Mouse (Mus musculus) mouse embryonic stem cell (cell line): ENCODE results near the gene Olfr406.

Source experiments
- in situ Hi-C, 2 experiments: fragments of 300-500 bp; cut with MboI; formaldehyde crosslinking; loops; 1 replicate in 1 of 2; 3 replicates in 1 of 2; pipeline ENCODE4 v1.14.3; 2019 to 2020; ENCODE audit warnings: low sequenced_read_pairs in 2 of 2, low pct_unique_long_range_greater_than_20kb in 1 of 2, mixed read lengths in 1 of 2; ENCODE audit not compliant: unreplicated experiment in 1 of 2

Olfr406 gene

DNA sequence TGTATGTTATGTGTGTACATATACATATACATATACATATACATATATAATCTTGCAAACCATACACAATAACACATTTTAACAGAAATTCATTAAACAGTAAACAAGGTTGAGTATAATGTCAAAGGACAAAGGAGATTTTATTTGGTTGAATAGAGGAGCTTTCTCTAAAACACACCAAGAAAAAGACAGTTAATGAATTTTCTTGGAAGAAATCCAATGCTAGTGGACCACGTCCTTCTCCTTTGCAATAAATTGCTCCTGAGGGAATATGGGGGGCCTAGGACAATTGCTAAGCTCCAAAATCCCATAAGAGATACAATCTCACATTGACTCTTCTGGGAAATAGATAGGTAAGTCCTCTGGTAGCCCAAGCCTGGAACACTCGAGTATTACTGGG is at the start of gene Olfr406:
Olfr406 (plus strand) TSS at position 301 of the 400 bp plus-strand sequence.
- in situ Hi-C loops: no loop called here

DNA sequence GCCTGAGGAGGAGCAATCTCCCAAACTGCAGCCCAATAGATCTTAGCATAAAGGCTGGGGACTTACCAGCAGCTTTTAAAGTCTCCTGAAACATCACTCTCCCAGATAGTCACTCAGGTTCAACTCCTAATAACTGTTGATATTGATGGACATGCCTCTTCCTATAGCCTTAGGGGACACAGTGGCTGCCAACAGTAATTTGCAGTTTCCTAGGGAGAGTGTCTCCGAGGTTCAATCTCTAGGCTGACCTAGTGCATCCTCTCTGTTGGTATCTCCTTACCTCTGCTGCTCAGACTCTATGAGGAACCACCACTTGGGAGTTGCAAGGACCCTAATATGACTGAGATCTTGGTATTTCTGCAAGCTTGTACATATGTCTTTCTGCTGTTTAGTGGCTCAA is 48.3 kb upstream of the Olfr406 start, which contains the start of gene Olfr43:
Olfr43 (minus strand) TSS at position 101 of the 400 bp plus-strand sequence.
- in situ Hi-C loops: no loop called here

DNA sequence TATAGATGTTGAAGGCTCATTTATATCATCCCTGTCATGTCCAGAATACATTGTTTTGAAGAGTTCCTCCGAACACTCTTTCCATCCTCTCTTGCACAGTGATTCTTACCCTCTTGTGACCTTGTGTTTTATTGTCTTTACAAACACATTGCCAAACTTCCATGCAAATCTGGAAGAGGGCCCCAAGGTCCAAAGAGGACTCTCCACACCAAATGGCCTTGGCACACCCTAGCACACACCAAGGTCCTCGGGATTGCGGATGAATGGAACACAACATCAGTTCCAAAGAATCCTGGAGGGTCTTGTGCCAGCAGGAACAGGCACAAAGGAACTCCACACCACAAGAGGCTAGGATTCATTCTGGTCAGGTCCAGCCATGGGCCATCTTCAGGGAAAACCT is 18.4 kb upstream of the Olfr406 start:
- in situ Hi-C loops: no loop called here

DNA sequence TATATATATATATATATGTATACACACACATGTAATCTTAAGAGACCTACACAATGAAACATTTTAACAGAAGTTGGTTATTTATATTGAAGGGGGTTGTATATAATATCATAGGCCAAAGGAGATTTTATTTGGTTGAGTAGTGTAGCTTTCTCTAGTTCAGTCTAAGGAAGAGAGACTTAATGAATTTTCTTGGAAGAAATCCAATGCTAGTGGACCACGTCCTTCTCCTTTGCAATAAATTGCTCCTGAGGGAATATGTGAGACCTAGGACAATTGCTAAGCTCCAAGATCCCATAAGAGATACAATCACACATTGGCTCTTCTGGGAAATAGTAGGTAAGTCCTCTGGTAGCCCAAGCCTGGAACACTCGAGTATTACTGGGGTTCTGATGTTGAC is 23.8 kb downstream of the Olfr406 start, which contains the start of gene Olfr59:
Olfr59 (plus strand) TSS at position 301 of the 400 bp plus-strand sequence.
- in situ Hi-C loops: no loop called here

DNA sequence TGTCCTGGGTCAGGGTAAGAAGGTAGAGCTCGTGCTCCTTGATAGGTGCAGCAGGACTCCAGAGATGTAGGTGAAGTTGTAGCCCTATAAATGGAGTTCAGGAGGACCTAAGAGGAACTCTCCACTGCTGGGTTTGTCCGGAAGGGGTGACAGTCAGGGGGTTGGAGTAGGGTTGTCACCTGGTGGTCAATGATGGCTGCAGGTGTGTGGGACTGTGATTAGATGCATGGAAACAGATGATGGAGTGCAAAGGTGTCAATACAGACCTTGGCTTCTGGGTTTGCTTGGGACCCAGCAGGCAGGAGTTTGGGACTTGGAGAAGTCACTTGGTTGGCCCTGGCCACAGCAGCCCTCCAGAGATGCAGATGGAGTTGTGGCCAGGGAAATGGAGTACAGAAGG is 27.6 kb downstream of the Olfr406 start:
- in situ Hi-C loops: no loop called here
